Mouse (Mus musculus) intestine, postnatal 0 days (tissue): Measurements from ENCODE around the gene Sapcd2. TPM values are rescaled to one million over a fixed set of nuclear protein-coding genes. Genes with fewer than 3 reads are reported as not detected.

Experiments used
- ATAC-seq: fragments of 200-750 bp; cut with Nextera tagmentation; 2 replicates; pipeline ENCODE4 v1.8.0; 2017; ENCODE audit warnings: mild to moderate bottlenecking, moderate TSS enrichment, moderate library complexity
- H3K27ac ChIP-seq: fragments of 300-500 bp; sonication (generic); 2 replicates; pipeline ENCODE4 v1.5.1; 2014; ENCODE audit warnings: mild to moderate bottlenecking, low read depth, low read length, moderate library complexity
- H3K27me3 ChIP-seq: fragments of 300-500 bp; sonication (generic); replicated peaks from 2 replicates; pipeline ENCODE4 v1.6.1; 2014; ENCODE audit warnings: low read length, mixed read lengths; ENCODE audit not compliant: control insufficient read depth, insufficient read depth
- H3K36me3 ChIP-seq: fragments of 300-500 bp; sonication (generic); 2 replicates; pipeline ENCODE4 v1.6.1; 2014; ENCODE audit warnings: mild to moderate bottlenecking, moderate library complexity; ENCODE audit not compliant: control insufficient read depth, insufficient read depth
- H3K4me1 ChIP-seq: fragments of 300-500 bp; sonication (generic); replicated peaks from 2 replicates; pipeline ENCODE4 v1.6.1; 2014; ENCODE audit warnings: antibody characterized with exemption, low read length, mixed read lengths; ENCODE audit not compliant: control insufficient read depth, insufficient read depth
- H3K4me2 ChIP-seq: fragments of 300-500 bp; sonication (generic); replicated peaks from 2 replicates; pipeline ENCODE4 v1.6.1; 2014; ENCODE audit warnings: low read depth, mild to moderate bottlenecking, moderate library complexity
- H3K4me3 ChIP-seq: fragments of 300-500 bp; sonication (generic); 2 replicates; pipeline ENCODE4 v1.5.1; 2014; ENCODE audit warnings: low read depth, low read length
- H3K9ac ChIP-seq: fragments of 300-500 bp; sonication (generic); 2 replicates; pipeline ENCODE4 v1.6.1; 2014; ENCODE audit warnings: mild to moderate bottlenecking, low read depth, low read length
- H3K9me3 ChIP-seq: fragments of 300-500 bp; sonication (generic); 2 replicates; pipeline ENCODE4 v1.6.1; 2016; ENCODE audit warnings: mixed run types; ENCODE audit not compliant: control insufficient read depth
- CTCF ChIP-seq: sonication (generic); IDR thresholded peaks from 2 replicates; pipeline ENCODE4 v1.5.1; 2016; ENCODE audit warnings: low read depth, mild to moderate bottlenecking, control low read depth, antibody characterized with exemption, moderate library complexity
- WGBS: fragments of 180-500 bp; shearing (Covaris S2); extraction: QIAGEN DNeasy Blood & Tissue Kit; methylation state at CpG from one replicate; pipeline ENCODE4 v1.1.7; 2014; 5-methylcytosine and 5-hydroxymethylcytosine counted together
- polyA plus RNA-seq: library from polyadenylated mRNA; unstranded; fragments of >200 nt; fragmentation: Nextera tagmentation; extraction: Ambion mirVana; gene quantifications from 2 replicates; pipeline ENCODE4 v1.2.1, GENCODE M21; 2015

Gene Sapcd2
- polyA plus RNA-seq, 1 experiment from 2014 or later, result 112 TPM

DNA sequence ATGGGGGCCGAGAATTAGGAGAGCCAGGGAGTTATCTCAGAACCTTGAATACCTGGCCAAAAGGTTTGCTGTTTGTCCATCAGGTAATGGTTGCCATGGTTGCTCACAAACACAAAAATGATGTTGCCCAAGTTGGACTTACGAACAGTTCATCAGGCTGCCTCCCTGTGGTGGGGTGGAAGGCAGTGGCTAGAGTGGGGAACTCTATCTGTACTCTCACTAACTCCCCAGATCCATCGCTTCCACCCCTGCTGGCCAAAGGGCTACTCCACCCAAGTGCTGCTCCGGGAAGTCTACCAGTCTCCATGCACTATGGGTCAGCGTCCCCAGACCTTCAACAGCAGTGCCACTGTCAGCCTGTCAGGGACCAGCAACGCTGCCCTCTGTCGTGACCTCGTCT is 26.9 kb downstream of the Sapcd2 start, which contains the start of gene Npdc1:
Npdc1 (plus strand) TSS at position 301 of the 400 bp plus-strand sequence.
- Histone ChIP-seq H3K36me3 (no peaks in the 10 kb centered on the region), H3K4me2 (no peak within 1 kb of the TSS), H3K4me1 (no peaks in the 10 kb centered on the region), H3K27ac (no peak within 1 kb of the TSS), H3K27me3 (0 out of 2 replicates have a peak, but pooled peaks cover 6% of the 10 kb centered on the region), H3K9me3 (no peaks in the 10 kb centered on the region), H3K9ac (no peak within 1 kb of the TSS), H3K4me3 (no peak within 1 kb of the TSS)
- ATAC-seq, result no peak
- no peak for TF ChIP-seq CTCF
- 70% methylated on average over 8 of the region's 8 CpGs for WGBS

DNA sequence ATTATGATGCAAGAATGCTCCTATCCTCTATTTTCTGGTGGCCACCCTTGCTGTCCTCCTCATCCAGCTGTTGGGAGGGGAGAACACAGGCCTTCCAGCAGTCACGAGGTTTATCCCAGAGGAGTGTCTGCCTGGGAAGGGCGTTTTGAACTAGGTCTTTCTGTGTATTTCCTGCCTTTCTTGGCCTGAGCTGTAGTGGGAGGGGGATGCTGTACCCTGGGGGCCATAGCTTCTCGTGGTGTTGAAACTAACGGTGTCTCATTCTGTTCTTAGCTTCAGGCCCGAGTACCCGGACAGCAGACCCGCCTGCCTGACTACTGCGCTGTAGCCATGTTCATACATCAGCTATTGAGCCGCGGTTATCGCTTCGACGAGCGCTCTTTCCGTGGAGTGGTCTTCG is 28.2 kb downstream of the Sapcd2 start:
- Histone ChIP-seq H3K4me1 (no peaks in the 10 kb centered on the region), H3K9me3 (no peaks in the 10 kb centered on the region), H3K4me3 (no peak overlapping the region), H3K9ac (no peak overlapping the region), H3K36me3 (no peaks in the 10 kb centered on the region), H3K27me3 (0 out of 2 replicates have a peak, but pooled peaks cover 6% of the 10 kb centered on the region), H3K4me2 (peak overlapping the region; percentile 41; the same call in 1 of the 2 replicates), H3K27ac (no peak overlapping the region)
- no peak for TF ChIP-seq CTCF
- no peak for ATAC-seq
- WGBS, result 27% methylated on average over 16 of the region's 16 CpGs

DNA sequence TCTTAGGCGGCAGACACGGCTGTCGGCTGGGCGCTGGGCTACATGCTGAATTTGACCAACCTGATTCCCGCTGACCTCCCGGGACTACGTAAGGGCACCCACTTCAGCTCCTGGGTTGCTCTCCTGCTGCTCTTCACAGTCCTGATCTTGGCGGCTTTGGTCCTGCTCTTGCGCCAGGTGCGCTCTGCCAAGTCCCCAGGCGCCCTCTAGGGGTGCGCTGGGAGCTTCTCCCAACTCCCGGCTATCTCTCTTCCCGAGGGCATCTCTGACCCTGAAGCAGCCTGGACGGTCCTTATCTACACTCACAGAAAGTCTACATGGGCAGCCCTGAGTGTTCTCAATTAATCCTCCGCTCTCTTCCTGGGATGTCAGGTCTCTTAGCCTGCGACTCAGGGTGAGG is 28.6 kb downstream of the Sapcd2 start:
- ATAC-seq, result no peak
- TF ChIP-seq CTCF, result peak; percentile 87
- Histone ChIP-seq H3K9ac (no peak overlapping the region), H3K27me3 (0 out of 2 replicates have a peak, but pooled peaks cover 6% of the 10 kb centered on the region), H3K4me3 (no peak overlapping the region), H3K27ac (no peak overlapping the region), H3K36me3 (no peaks in the 10 kb centered on the region), H3K4me1 (no peaks in the 10 kb centered on the region), H3K4me2 (peak overlapping the region; percentile 41), H3K9me3 (no peaks in the 10 kb centered on the region)
- WGBS, result 2% methylated on average over 17 of the region's 17 CpGs

GRCm38 (mm10) chr2:25402377-25402971 is 30.4 kb downstream of the Sapcd2 start:
- H3K4me3 ChIP-seq, result peak overlapping the region; percentile 60
- no peaks in the 10 kb centered on the region for H3K4me1 ChIP-seq
- no peaks in the 10 kb centered on the region for H3K9me3 ChIP-seq
- peak overlapping the region; percentile 90 for H3K4me2 ChIP-seq
- no peak overlapping the region for H3K27ac ChIP-seq
- TF ChIP-seq CTCF, result peak; percentile 88
- 0% methylated on average over 13 of the region's 13 CpGs for WGBS
- H3K36me3 ChIP-seq, result no peaks in the 10 kb centered on the region
- ATAC-seq, result peak; percentile 32; the same call in 1 of the 2 replicates
- no peak overlapping the region for H3K9ac ChIP-seq
- 0 out of 2 replicates have a peak, but pooled peaks cover 6% of the 10 kb centered on the region for H3K27me3 ChIP-seq

DNA sequence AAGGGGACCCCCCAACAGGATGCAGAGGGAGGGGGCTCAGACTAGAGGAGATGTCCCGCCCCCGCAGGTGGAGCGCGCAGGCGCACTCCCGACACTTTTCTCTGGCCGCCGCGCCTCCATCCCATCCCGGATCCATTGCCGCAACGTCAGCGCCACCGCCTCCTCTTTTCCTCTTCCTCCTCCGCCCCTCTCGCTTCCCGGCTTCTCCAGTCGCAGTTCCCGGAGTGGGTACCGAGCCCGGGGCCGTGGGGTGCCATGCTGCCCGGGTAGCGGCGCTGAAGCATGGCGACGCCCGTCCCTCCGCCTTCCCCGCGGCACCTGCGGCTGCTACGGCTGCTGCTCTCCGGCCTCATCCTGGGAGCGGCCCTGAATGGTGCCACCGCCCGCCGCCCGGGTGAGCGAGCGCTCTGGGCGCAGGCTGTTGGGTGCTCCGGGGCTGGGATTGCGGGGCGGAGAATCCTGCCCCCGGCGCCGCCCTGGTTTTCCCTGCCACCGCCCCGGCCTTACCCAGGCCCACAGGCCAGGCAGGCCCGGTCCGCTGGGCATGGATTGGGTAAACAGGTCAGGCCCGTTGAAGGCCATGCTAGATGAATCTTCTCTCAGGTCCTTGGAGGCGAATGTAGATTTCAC is 31.0 kb downstream of the Sapcd2 start:
- Histone ChIP-seq H3K4me1 (no peaks in the 10 kb centered on the region), H3K36me3 (no peaks in the 10 kb centered on the region), H3K4me2 (peak overlapping the region; percentile 90), H3K9me3 (no peaks in the 10 kb centered on the region), H3K4me3 (peak overlapping the region; percentile 60), H3K9ac (peak overlapping the region; percentile 45), H3K27me3 (0 out of 2 replicates have a peak, but pooled peaks cover 6% of the 10 kb centered on the region), H3K27ac (peak overlapping the region; percentile 50)
- WGBS, result 2% methylated on average over 53 of the region's 54 CpGs
- TF ChIP-seq CTCF, result no peak
- peak; percentile 62 for ATAC-seq

GRCm38 (mm10) chr2:25403994-25404393 is 31.9 kb downstream of the Sapcd2 start:
- Histone ChIP-seq H3K27me3 (0 out of 2 replicates have a peak, but pooled peaks cover 3% of the 10 kb centered on the region), H3K36me3 (no peaks in the 10 kb centered on the region)

More at GRCm38 (mm10) chr2:25403994-25404393, 31.9 kb downstream of the Sapcd2 start:
- Histone ChIP-seq H3K27ac (no peak overlapping the region), H3K9me3 (no peaks in the 10 kb centered on the region), H3K9ac (no peak overlapping the region), H3K4me3 (no peak overlapping the region), H3K4me2 (no peak overlapping the region), H3K4me1 (no peaks in the 10 kb centered on the region)
- WGBS, result 93% methylated on average over 4 of the region's 4 CpGs
- no peak for ATAC-seq
- TF ChIP-seq CTCF, result no peak
